Mouse (Mus musculus) heart, postnatal 0 days (tissue): ENCODE measurements at regions not wholly inside any gene's neighbourhood (a gene's known extent, or its start where the extent isn't known, plus 50 kb on each side); places are given as distances from the start of the nearest gene placed in this dataset.

Source experiments
- CTCF ChIP-seq: IDR thresholded peaks from 2 replicates; pipeline ENCODE4 v1.5.1; 2016; ENCODE audit warnings: antibody characterized with exemption, control low read depth, low read depth
- EP300 ChIP-seq: IDR thresholded peaks from 2 replicates; pipeline ENCODE4 v1.6.1; 2016; ENCODE audit warnings: antibody characterized with exemption, low read depth

GRCm38 (mm10) chr14:105622166-105622565, 274.5 kb downstream of the Spry2 start:
- TF ChIP-seq EP300 = no peak
- no peak for TF ChIP-seq CTCF
